Mouse (Mus musculus): Measurements from ENCODE around the gene Pex6.

The Pex6 gene

GRCm38 (mm10) chr17:46701489-46701888 is 9.8 kb upstream of the Pex6 start:
- DNase-seq (ENCODE audit: low spot score), result no peak

DNA sequence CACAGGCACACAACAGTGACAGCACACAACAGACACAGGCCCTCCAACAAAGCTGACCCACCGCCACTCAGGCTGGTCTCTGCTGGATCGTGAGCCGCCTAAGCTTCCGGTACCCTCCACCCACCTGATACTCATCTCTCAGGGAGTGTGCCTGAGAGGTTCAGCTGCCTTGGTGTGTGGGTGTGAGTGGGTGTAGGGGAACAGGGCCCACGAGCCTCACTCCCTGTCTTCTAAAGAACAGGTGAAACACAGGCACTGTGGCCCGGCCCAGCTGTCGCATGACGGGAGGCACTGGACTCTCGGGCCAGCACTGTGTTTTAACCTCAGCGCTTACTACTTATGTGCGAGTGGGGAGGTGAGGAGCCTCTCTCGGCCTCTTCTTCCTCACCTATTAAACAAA is 9.2 kb upstream of the Pex6 start:
- no peak for DNase-seq (ENCODE audit: low spot score)

- no peak for DNase-seq (ENCODE audit: low spot score)
Observed at GRCm38 (mm10) chr17:46702506-46702905, 8.8 kb upstream of the Pex6 start.

DNA sequence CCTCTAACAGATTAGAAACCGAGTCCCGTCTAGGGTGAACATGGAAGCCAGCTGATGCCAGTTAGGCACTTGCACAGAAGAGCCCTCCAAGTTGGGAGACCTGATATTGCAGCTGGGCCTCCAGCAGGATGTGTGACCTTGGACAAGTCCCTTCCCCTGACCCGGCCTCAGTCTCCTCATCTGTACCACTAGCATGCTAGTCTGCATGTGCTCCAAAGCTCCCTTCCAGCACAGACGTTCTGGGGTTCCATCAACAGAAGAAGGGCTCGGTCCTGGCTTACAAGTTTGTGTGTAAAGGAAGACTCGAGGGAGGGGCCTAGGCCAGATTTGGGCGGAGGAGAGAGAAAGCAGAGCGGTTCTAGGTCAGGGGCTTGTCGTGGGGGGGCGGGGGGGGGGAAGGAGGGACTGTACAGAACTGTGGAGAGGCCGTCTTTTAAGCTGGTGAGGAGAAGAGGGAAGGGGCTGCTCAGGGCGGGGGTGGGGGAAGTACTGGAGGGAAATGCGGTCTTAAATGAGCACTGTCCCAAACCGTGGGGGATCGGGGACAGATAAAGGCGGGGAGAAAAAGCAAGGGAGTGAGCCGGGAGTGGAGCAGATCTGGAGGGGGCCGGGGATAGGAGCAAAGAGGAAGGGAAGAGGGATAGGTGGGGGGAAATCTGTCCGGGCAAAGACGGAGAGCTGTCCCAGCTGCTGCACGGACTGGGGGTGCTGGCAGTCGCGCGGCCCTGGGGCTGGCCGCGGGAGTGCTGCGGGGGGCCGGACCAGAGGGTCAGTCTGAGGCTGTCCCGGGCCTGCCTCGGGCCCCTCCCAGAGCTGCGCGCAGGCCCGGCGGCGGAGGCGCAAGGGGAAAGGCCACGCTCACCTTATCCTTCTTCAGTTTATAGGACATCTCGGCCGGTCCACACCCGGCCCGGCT is 7.0 kb upstream of the Pex6 start:
- peak; percentile 32 for DNase-seq (ENCODE audit: low spot score)

DNA sequence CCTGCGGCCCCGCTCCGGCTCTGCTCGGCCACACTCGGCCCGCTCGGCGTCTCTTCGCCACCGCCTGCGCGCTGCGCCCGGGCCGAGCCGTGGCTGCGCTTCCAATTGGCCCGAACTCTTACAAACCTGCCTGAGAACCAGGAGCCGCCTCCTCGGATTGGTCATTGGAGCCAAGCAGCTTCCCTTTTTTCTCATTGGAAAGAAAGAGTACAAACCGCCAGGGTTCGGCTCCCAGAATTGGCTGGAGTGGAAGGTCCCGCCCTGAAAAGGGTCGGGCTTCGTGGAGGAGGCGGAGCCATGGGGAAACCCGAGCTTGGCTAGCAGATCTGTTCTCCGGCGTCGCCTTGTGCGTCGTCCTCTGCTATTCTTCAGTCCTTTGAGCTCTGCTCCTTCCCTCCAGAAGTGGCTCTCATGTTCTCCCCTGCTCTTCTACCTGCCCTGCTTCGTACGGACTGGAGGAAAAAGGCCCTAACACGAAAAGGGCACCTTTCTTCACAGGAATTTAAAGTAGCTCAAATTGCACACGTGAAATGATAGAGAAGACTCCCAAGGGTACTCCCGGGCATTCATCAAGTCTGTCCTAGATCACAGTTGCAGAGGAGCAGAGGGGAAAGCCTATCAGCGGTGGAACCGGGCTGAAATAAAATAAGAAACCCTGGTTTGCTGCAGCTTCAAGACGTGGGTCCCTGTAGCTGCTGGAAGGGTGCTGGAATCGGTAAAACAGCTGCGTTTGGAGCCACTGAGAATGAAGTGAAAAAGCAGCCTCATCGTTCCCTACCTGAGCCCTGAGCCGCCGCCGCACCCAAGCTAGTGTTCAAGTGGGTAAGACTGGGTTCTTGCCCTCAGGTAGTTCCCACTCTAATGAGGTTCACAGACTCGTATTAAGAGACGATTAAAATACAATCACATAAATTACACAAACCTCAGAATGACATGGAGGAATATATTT is 6.1 kb upstream of the Pex6 start, which contains the start of gene Ppp2r5d:
Ppp2r5d (minus strand) TSS at position 225 of the 949 bp plus-strand sequence.
- DNase-seq (ENCODE audit: low spot score), result peak; percentile 99

GRCm38 (mm10) chr17:46706375-46707089 is 4.7 kb upstream of the Pex6 start:
- no peak for DNase-seq (ENCODE audit: low spot score)

GRCm38 (mm10) chr17:46711612-46712271 is 479 bp downstream of the Pex6 start:
- DNase-seq (ENCODE audit: low spot score), result peak; percentile 69

DNA sequence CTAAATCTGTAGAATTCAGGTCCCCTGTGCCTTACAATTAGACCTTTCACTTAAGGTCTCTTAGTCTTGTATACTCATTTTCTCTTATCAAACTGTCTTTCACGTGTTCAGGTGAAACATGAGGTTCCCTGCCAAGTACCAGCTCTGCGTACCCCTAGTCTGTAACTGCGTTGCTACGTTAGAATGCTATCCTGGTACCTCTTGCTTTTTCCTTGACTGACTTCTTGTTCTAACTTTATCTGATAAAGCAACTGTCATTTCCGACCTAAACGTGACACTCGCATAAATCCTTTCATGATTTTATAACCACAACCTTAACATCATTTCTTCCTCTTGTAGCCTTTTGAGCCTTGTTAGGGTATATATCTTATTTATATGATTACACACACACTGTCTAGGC is 1.2 kb downstream of the Pex6 start:
- no peak for DNase-seq (ENCODE audit: low spot score)

DNA sequence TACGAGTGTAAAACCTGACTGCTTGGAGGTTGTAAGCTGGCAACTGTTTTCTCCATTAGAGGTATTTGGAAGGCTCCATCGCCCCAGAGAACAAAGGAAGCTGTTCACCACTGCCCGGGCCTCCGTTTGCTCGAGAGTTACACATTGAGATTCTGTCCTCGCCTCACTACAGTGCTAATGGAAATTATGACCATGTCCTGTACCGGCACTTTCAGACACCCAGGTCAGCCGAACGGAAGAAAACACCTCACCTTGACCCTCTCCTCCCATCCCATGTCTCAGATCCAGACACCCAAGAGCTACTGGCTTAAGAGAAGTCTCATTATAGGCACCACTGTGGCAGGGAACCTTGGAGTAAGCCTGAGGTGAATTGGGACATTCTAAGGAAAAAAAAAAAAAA is 2.6 kb downstream of the Pex6 start:
- DNase-seq (ENCODE audit: low spot score), result no peak

- DNase-seq (ENCODE audit: low spot score), result no peak
Observed at GRCm38 (mm10) chr17:46714756-46715481, 3.7 kb downstream of the Pex6 start.

GRCm38 (mm10) chr17:46721077-46721476 is 9.8 kb downstream of the Pex6 start:
- no peak for DNase-seq (ENCODE audit: low spot score)

- DNase-seq (ENCODE audit: low spot score), result no peak
Observed at GRCm38 (mm10) chr17:46724477-46725084, 13.3 kb downstream of the Pex6 start.

GRCm38 (mm10) chr17:46725273-46725672 is 14.0 kb downstream of the Pex6 start:
- DNase-seq (ENCODE audit: low spot score), result peak; percentile 59

- no peak for DNase-seq (ENCODE audit: low spot score)
Observed at GRCm38 (mm10) chr17:46725731-46726645, 14.7 kb downstream of the Pex6 start.

DNA sequence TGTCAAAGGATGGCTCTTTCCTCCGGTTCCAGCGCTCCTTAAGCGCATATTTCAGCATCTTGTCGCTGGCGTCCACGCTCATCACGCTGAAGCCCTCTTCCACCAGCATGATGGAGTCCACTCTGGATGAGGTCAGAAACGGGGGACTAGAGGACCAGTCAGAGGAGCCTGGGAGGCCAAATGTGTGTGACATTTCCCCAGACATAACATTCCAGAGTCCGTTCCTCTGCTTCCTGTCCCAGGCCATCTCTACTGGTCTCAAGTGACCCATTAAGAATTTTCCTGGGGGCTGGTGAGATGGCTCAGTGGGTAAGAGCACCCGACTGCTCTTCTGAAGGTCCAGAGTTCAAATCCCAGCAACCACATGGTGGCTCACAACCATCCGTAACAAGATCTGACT is 16.0 kb downstream of the Pex6 start:
- DNase-seq (ENCODE audit: low spot score), result no peak

- DNase-seq (ENCODE audit: low spot score), result no peak
Observed at GRCm38 (mm10) chr17:46728021-46728420, 16.8 kb downstream of the Pex6 start.

DNA sequence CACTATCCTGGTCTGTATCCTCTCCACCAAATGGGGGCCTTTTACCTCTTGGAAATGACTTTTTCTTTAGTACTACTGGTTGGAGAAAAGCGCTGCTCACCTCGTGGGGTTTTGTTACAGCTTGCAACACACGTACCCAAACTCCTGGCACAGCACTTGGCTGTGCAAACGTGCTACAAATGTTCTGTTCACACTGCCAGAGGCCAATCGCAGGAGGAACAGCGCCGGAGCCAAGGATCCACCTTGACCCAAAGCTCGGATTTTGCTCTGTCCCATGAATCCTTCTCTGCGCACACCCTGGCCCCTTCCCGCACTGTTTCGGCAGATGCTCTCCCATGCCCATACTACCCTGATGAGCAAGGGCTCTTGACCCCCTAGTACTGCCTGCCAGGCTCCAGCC is 17.2 kb downstream of the Pex6 start:
- DNase-seq (ENCODE audit: low spot score), result no peak

GRCm38 (mm10) chr17:46728904-46729318 is 17.6 kb downstream of the Pex6 start, which contains the start of gene Gnmt:
Gnmt (minus strand) TSS chr17:46729168.
- no peak for DNase-seq (ENCODE audit: low spot score)

GRCm38 (mm10) chr17:46734055-46734454 is 22.8 kb downstream of the Pex6 start:
- DNase-seq (ENCODE audit: low spot score), result no peak

Measured in MN1 (cell line).